Mouse (Mus musculus) ES-E14 (cell line): Measurements from ENCODE around the gene Ank3. TPM values are rescaled to one million over a fixed set of nuclear protein-coding genes. Genes with fewer than 3 reads are reported as not detected.

Experiments used
- DNase-seq: peaks from one replicate; pipeline ENCODE4 v3.0.0-alpha.2; 2013; ENCODE audit warnings: low read depth, low spot score
- H3K27ac ChIP-seq: 2 replicates; pipeline ENCODE4 v1.5.1; 2012; ENCODE audit warnings: low read depth, mild to moderate bottlenecking, low read length, moderate library complexity, mixed read lengths; ENCODE audit not compliant: poor library complexity, insufficient read depth, severe bottlenecking
- H3K36me3 ChIP-seq: 2 replicates; pipeline ENCODE4 v1.6.1; 2012; ENCODE audit warnings: mild to moderate bottlenecking, low read length, moderate library complexity, mixed read lengths; ENCODE audit not compliant: control insufficient read depth, poor library complexity, insufficient read depth, severe bottlenecking
- H3K4me1 ChIP-seq, 2 experiments: fragments of 150-350 bp in 1 of 2; sonication (generic) in 1 of 2; 2 replicates each; pipeline ENCODE4 v1.6.1; 2012; ENCODE audit warnings: low read length in 2 of 2, mild to moderate bottlenecking in 1 of 2, mixed read lengths in 1 of 2; ENCODE audit not compliant: control insufficient read depth in 2 of 2, insufficient read depth in 2 of 2, poor library complexity in 1 of 2
- H3K4me3 ChIP-seq, 2 experiments: fragments of 150-350 bp in 1 of 2; sonication (generic) in 1 of 2; 2 replicates each; pipeline ENCODE4 v1.5.1; 2012; ENCODE audit warnings: low read length in 2 of 2, low read depth in 1 of 2, mild to moderate bottlenecking in 1 of 2, mixed read lengths in 1 of 2; ENCODE audit not compliant: insufficient read depth in 1 of 2, poor library complexity in 1 of 2, severe bottlenecking in 1 of 2
- H3K9ac ChIP-seq: 2 replicates; pipeline ENCODE4 v1.6.1; 2012; ENCODE audit warnings: low read depth, mild to moderate bottlenecking, low read length, mixed read lengths; ENCODE audit not compliant: poor library complexity, insufficient read depth, severe bottlenecking
- H3K9me3 ChIP-seq: fragments of 150-350 bp; sonication (generic); 2 replicates; pipeline ENCODE4 v1.6.1; 2012; ENCODE audit warnings: low read depth, mild to moderate bottlenecking, low read length; ENCODE audit not compliant: control insufficient read depth, insufficient read depth
- CHD2 ChIP-seq: IDR thresholded peaks from 2 replicates; pipeline ENCODE4 v1.6.1; 2014; ENCODE audit warnings: mild to moderate bottlenecking, low read depth, low read length, inconsistent platforms
- HCFC1 ChIP-seq: IDR thresholded peaks from 2 replicates; pipeline ENCODE4 v1.6.1; 2012; ENCODE audit warnings: low read length, inconsistent platforms, borderline replicate concordance; ENCODE audit not compliant: insufficient read depth
- MAFK ChIP-seq: IDR thresholded peaks from 2 replicates; pipeline ENCODE4 v1.6.1; 2014; ENCODE audit warnings: mild to moderate bottlenecking, low read depth, low read length, inconsistent platforms; ENCODE audit not compliant: insufficient read depth
- ZC3H11A ChIP-seq: IDR thresholded peaks from 2 replicates; pipeline ENCODE4 v1.6.1; 2012; ENCODE audit warnings: low read depth, mild to moderate bottlenecking, inconsistent platforms, low read length, borderline replicate concordance
- ZNF384 ChIP-seq: IDR thresholded peaks from 2 replicates; pipeline ENCODE4 v1.6.1; 2012; ENCODE audit warnings: low read depth, low read length, inconsistent platforms
- in situ Hi-C, 2 experiments: fragments of 600-800 bp; cut with MboI; formaldehyde crosslinking; loops; one replicate each; pipeline ENCODE4 v1.15.1; 2025; ENCODE audit warnings: low sequenced_read_pairs in 2 of 2, inconsistent platforms in 1 of 2; ENCODE audit not compliant: unreplicated experiment in 2 of 2
- total RNA-seq: library from RNA; depleted of rRNA; stranded (reverse); fragments of 300-350 nt; gene quantifications from 2 replicates; pipeline ENCODE4 v1.2.3, GENCODE M21; 2012

Gene Ank3
- total RNA-seq, 1 experiment: 6.5 TPM

- Histone ChIP-seq H3K4me1 (peaks cover 0 to 2% of the 10 kb centered on the region in 2 experiments; a peak in 1 of 4 replicates), H3K36me3 (no peaks in the 10 kb centered on the region), H3K27ac (no peak overlapping the region), H3K9me3 (no peaks in the 10 kb centered on the region), H3K9ac (no peak overlapping the region), H3K4me3 (no peak overlapping the region)
- TF ChIP-seq CHD2 (no peak), ZC3H11A (peak; percentile 64; the same call in 1 of the 2 replicates)
- in situ Hi-C loops: loop anchor here (25.0 kb wide), 2 partner anchors 182 to 307 kb away; no protein-coding TSS in a partner anchor
- DNase-seq: peak; percentile 46
Measured at GRCm38 (mm10) chr10:69654866-69655633, 256.5 kb downstream of the Ank3 start.

- Histone ChIP-seq H3K4me1 (peaks cover 0 to 2% of the 10 kb centered on the region in 2 experiments; a peak in 1 of 4 replicates), H3K9me3 (no peaks in the 10 kb centered on the region), H3K9ac (no peak overlapping the region), H3K36me3 (no peaks in the 10 kb centered on the region), H3K4me3 (no peak overlapping the region), H3K27ac (no peak overlapping the region)
- in situ Hi-C loops: loop anchor here (25.0 kb wide), 2 partner anchors 181 to 306 kb away; no protein-coding TSS in a partner anchor
- peak; percentile 47 for DNase-seq
- peak; percentile 38; the same call in 1 of the 2 replicates for TF ChIP-seq ZC3H11A
- no peak for TF ChIP-seq CHD2
Measured at GRCm38 (mm10) chr10:69656321-69656720, 257.7 kb downstream of the Ank3 start.

DNA sequence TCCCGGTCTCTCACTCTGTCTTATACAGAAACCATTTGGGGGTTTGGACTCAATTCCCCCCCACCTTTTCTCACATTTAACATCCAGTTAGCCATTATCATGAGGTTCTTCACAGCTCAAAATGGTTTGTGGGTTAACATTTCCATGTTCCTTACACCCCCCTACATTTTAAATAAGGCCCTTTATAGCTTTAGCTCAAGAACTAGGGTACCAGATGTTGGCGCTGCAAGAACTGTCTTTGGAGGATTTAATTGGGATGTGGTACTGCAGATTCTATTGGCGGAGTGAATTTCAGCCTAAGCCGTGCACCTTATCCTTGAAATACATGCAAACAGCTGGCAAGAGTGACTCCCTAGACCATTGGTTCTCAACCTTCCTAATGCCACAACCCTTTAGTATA lies 261.2 kb downstream of the Ank3 start:
- no peak overlapping the region for H3K4me3 ChIP-seq
- DNase-seq: no peak
- TF ChIP-seq MAFK: no peak
- TF ChIP-seq CHD2: no peak
- no peak for TF ChIP-seq ZC3H11A
- TF ChIP-seq HCFC1: no peak
- TF ChIP-seq ZNF384: no peak
- H3K9me3 ChIP-seq: no peaks in the 10 kb centered on the region
- H3K4me1 ChIP-seq: peaks cover 0 to 4% of the 10 kb centered on the region in 2 experiments; a peak in 1 of 4 replicates
- H3K27ac ChIP-seq: no peak overlapping the region
- no peaks in the 10 kb centered on the region for H3K36me3 ChIP-seq
- no peak overlapping the region for H3K9ac ChIP-seq
- in situ Hi-C loops: loop anchor here (25.0 kb wide), 2 partner anchors 177 to 302 kb away; no protein-coding TSS in a partner anchor

GRCm38 (mm10) chr10:69662338-69662737 lies 263.8 kb downstream of the Ank3 start:
- Histone ChIP-seq H3K4me1 (peaks cover 0 to 4% of the 10 kb centered on the region in 2 experiments; a peak in 1 of 4 replicates), H3K9me3 (no peaks in the 10 kb centered on the region), H3K27ac (no peak overlapping the region), H3K9ac (no peak overlapping the region), H3K36me3 (no peaks in the 10 kb centered on the region), H3K4me3 (no peak overlapping the region)
- no peak for TF ChIP-seq ZNF384
- peak; percentile 71 for TF ChIP-seq ZC3H11A
- no peak for TF ChIP-seq MAFK
- in situ Hi-C loops: loop anchor here (25.0 kb wide), 2 partner anchors 175 to 300 kb away; no protein-coding TSS in a partner anchor
- DNase-seq: peak; percentile 71

- H3K27ac ChIP-seq: no peak overlapping the region
- no peak overlapping the region for H3K4me3 ChIP-seq
- H3K36me3 ChIP-seq: no peaks in the 10 kb centered on the region
- H3K4me1 ChIP-seq: peaks cover 0 to 2% of the 10 kb centered on the region in 2 experiments; a peak in 1 of 4 replicates
- no peaks in the 10 kb centered on the region for H3K9me3 ChIP-seq
- TF ChIP-seq ZNF384 (no peak), ZC3H11A (no peak), MAFK (no peak), HCFC1 (no peak), CHD2 (no peak)
- in situ Hi-C loops: loop anchor here (25.0 kb wide), 2 partner anchors 170 to 295 kb away; no protein-coding TSS in a partner anchor
- no peak for DNase-seq
- no peak overlapping the region for H3K9ac ChIP-seq
Measured at GRCm38 (mm10) chr10:69667482-69667881, 268.9 kb downstream of the Ank3 start.
